Mouse (Mus musculus) thymus, postnatal 4 days (tissue): Measurements from ENCODE around the gene Npff.
A peak's percentile ranks its signal among the peaks of the same experiment; 100 is the strongest.

ENCODE experiments used
- DNase-seq: peaks from one replicate; pipeline ENCODE4 v3.0.0; 2021

Npff gene

GRCm38 (mm10) chr15:102519211-102520141 lies 5.3 kb downstream of the Npff start:
- DNase-seq, result peak; percentile 23

GRCm38 (mm10) chr15:102518859-102519201 lies 5.9 kb downstream of the Npff start:
- no peak for DNase-seq

- peak; percentile 97 for DNase-seq
Measured at GRCm38 (mm10) chr15:102517976-102518858, 6.5 kb downstream of the Npff start, which contains the start of gene Tarbp2. Gene Tarbp2, plus strand, starts transcription at chr15:102518192.

GRCm38 (mm10) chr15:102517631-102517975 lies 7.1 kb downstream of the Npff start:
- no peak for DNase-seq

- peak; percentile 77 for DNase-seq
Measured at GRCm38 (mm10) chr15:102516728-102517404, 7.9 kb downstream of the Npff start, which contains the start of gene Map3k12. Gene Map3k12, minus strand, starts transcription at chr15:102517064.

GRCm38 (mm10) chr15:102516293-102516692 lies 8.4 kb downstream of the Npff start:
- no peak for DNase-seq

- no peak for DNase-seq
Measured at GRCm38 (mm10) chr15:102515791-102516190, 9.0 kb downstream of the Npff start.

- DNase-seq, result no peak
Measured at GRCm38 (mm10) chr15:102515261-102515660, 9.5 kb downstream of the Npff start.

GRCm38 (mm10) chr15:102513004-102513403 lies 11.7 kb downstream of the Npff start:
- DNase-seq, result no peak

- no peak for DNase-seq
Measured at GRCm38 (mm10) chr15:102512471-102512870, 12.3 kb downstream of the Npff start.

- DNase-seq, result no peak
Measured at GRCm38 (mm10) chr15:102512010-102512409, 12.7 kb downstream of the Npff start.

GRCm38 (mm10) chr15:102511285-102511833 lies 13.4 kb downstream of the Npff start:
- no peak for DNase-seq

- DNase-seq, result peak; percentile 85
Measured at GRCm38 (mm10) chr15:102510590-102511284, 14.0 kb downstream of the Npff start.

GRCm38 (mm10) chr15:102510110-102510509 lies 14.6 kb downstream of the Npff start:
- no peak for DNase-seq

- DNase-seq, result no peak
Measured at GRCm38 (mm10) chr15:102508336-102508735, 16.4 kb downstream of the Npff start.

- DNase-seq, result no peak
Measured at GRCm38 (mm10) chr15:102507561-102507960, 17.2 kb downstream of the Npff start.

- no peak for DNase-seq
Measured at GRCm38 (mm10) chr15:102506864-102507263, 17.9 kb downstream of the Npff start.

- no peak for DNase-seq
Measured at GRCm38 (mm10) chr15:102506464-102506830, 18.3 kb downstream of the Npff start.

- DNase-seq, result no peak
Measured at GRCm38 (mm10) chr15:102505770-102506463, 18.8 kb downstream of the Npff start.

- DNase-seq, result no peak
Measured at GRCm38 (mm10) chr15:102505073-102505769, 19.5 kb downstream of the Npff start.
